9 mouse cellular contexts compared by ENCODE assay signal in the genomic region with DNA sequence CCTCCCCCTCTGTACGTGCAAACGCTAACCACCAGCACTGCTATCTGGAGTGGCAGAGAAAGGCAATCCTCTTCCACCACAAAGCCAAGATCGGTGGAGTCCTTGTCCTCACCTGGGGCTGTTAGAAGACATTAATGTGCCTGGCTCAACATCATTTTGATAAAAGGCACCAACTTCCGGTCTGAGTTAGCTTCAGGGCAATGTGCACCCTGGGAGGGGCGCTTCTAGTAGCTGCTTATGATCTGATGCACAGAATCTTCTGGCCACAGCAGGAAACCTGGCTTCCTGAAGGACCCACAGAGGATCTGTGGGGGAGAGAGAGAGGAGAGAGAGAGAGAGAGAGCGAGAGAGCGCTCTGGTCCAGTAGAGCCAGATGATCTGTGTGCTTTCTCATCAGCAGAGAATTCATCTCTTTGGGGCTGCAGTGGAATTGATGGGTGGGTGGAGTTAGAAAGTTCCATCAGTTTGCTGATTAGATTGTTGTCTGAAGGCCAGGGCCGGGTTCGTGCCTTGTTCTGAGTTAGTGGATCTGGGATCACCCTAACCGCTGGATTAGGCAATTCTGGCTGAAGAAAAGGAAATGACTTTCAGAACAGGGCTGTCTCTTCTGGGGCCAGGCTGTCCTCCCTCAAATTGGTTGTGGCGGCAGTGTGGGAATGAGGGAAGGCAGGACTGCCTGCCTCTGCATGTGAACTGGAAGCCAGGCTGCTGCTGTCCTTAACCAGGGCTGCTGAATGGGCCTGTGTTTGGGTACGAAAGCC.
DNase-seq lines count a peak whose midpoint lies in the region; TF ChIP-seq lines count a peak whose summit lies in the region.
"Had no signal": no experiment of that assay in that cellular context is flagged by ENCODE, and none has a peak within 500 bp of the region (broad histone marks: within the 10 kb centered on the region; RNA-seq: fewer than 3 reads in every experiment).

No protein-coding gene starts in this region.

- TF ChIP-seq CTCF in heart, adult 2 months (IDR thresholded peaks at IDR 0.05) = no peak
- no peak for TF ChIP-seq CTCF in embryonic fibroblast, embryonic 13.5 days (IDR thresholded peaks at IDR 0.05; ENCODE audit: borderline replicate concordance, insufficient read depth, low read length)
- no peak for TF ChIP-seq CTCF in left cerebral cortex, adult 2 months (IDR thresholded peaks at IDR 0.05)

- H3K27me3 ChIP-seq in heart, adult 2 months (ENCODE audit: control insufficient read depth, insufficient read depth, low read length) = no peaks in the 10 kb centered on the region

- H3K4me3 ChIP-seq in heart, adult 2 months = no peak overlapping the region
- H3K4me3 ChIP-seq in embryonic fibroblast, embryonic 13.5 days (ENCODE audit: insufficient read depth, low read length) = no peak overlapping the region
- no peak overlapping the region for H3K4me3 ChIP-seq in left cerebral cortex, adult 2 months

- DNase-seq in heart, adult 2 months = peak; percentile 59 to 63
- DNase-seq in heart, postnatal 4 days = no peak
- DNase-seq in kidney, postnatal 14 days = peak; percentile 60
- peak; percentile 72 for DNase-seq in naive thymus-derived CD4-positive, alpha-beta T cell, adult 2 months (ENCODE audit: low read depth)
- no peak for DNase-seq in left cerebral cortex, adult 18-20 months (ENCODE audit: low spot score in 2 of 2)
- DNase-seq in yolk sac, embryonic 10.5 days (ENCODE audit: low spot score) = no peak
- DNase-seq in left cerebral cortex, adult 2 months (ENCODE audit: extremely low spot score in 1 of 2, low spot score in 2 of 2) = no peak

- 34% methylated on average over 10 of the region's 12 CpGs for WGBS in heart, adult 2 months

- no peak overlapping the region; the same call in 1 of the 2 replicates for H3K27ac ChIP-seq in heart, adult 2 months
- peak overlapping the region; percentile 86 for H3K27ac ChIP-seq in embryonic fibroblast, embryonic 13.5 days (ENCODE audit: insufficient read depth, low read length)
- no peak overlapping the region for H3K27ac ChIP-seq in left cerebral cortex, adult 2 months

- no peak for TF ChIP-seq POLR2A in heart, adult 2 months (IDR thresholded peaks at IDR 0.05; ENCODE audit: insufficient read depth, low read depth, low read length)
- TF ChIP-seq POLR2A in embryonic fibroblast, embryonic 13.5 days (IDR thresholded peaks at IDR 0.05; ENCODE audit: low read depth, low read length) = no peak

- TF ChIP-seq EP300 in heart, adult 2 months (IDR thresholded peaks at IDR 0.05; ENCODE audit: insufficient read depth, low read depth, low read length) = no peak

- H3K79me2 ChIP-seq in heart, adult 2 months (replicated peaks; ENCODE audit: control insufficient read depth, insufficient read depth, low read length) = no peaks in the 10 kb centered on the region

- intact Hi-C loops in heart, adult 2 months (cut with DNase I) = no loop called here
- intact Hi-C loops in left cerebral cortex, adult 2 months (cut with DNase I) = no loop called here

- H3K4me1 ChIP-seq in heart, adult 2 months (ENCODE audit: control insufficient read depth, insufficient read depth, low read length) = peaks cover 10% of the 10 kb centered on the region
- no peaks in the 10 kb centered on the region for H3K4me1 ChIP-seq in embryonic fibroblast, embryonic 13.5 days (ENCODE audit: control insufficient read depth, insufficient read depth, low read length)

- H3K9ac ChIP-seq in heart, adult 2 months (ENCODE audit: low read depth, low read length) = no peak overlapping the region

- H3K36me3 ChIP-seq in heart, adult 2 months (ENCODE audit: control insufficient read depth, insufficient read depth, low read length) = no peaks in the 10 kb centered on the region
- H3K36me3 ChIP-seq: G1E had no signal

Comparison
In these comparisons a context has a peak if more than half of its experiments do, and no peak if none do; other contexts are left out.
1. DNase-seq: peak in heart, adult 2 months (2 of 2), kidney, postnatal 14 days (single experiment) and naive thymus-derived CD4-positive, alpha-beta T cell, adult 2 months (single experiment); none in heart, postnatal 4 days (single experiment), left cerebral cortex, adult 18-20 months (0 of 2), yolk sac, embryonic 10.5 days (single experiment) and left cerebral cortex, adult 2 months (0 of 2).